Mouse (Mus musculus) MEL-GATA-1-ER (cell line): ENCODE results near the gene Ntm.

ENCODE experiments used
- DNase-seq: peaks from one replicate; pipeline ENCODE4 v3.0.0-alpha.2; 2012; ENCODE audit warnings: low read depth; ENCODE audit errors: extremely low read depth

Ntm gene

GRCm38 (mm10) chr9:29247812-29248211, 715.1 kb downstream of the Ntm start:
- DNase-seq: no peak

- no peak for DNase-seq
Observed at GRCm38 (mm10) chr9:29244006-29244405, 718.9 kb downstream of the Ntm start.

GRCm38 (mm10) chr9:29242497-29243422, 720.2 kb downstream of the Ntm start:
- no peak for DNase-seq

- DNase-seq: no peak
Observed at GRCm38 (mm10) chr9:29240797-29241196, 722.1 kb downstream of the Ntm start.

GRCm38 (mm10) chr9:29238973-29239372, 724.0 kb downstream of the Ntm start:
- DNase-seq: no peak

GRCm38 (mm10) chr9:29236752-29237151, 726.2 kb downstream of the Ntm start:
- DNase-seq: no peak

GRCm38 (mm10) chr9:29227747-29228146, 735.2 kb downstream of the Ntm start:
- DNase-seq: no peak

- no peak for DNase-seq
Observed at GRCm38 (mm10) chr9:29222915-29223545, 739.9 kb downstream of the Ntm start.

- DNase-seq: no peak
Observed at GRCm38 (mm10) chr9:29220941-29221615, 741.9 kb downstream of the Ntm start.

GRCm38 (mm10) chr9:29220493-29220892, 742.4 kb downstream of the Ntm start:
- no peak for DNase-seq

GRCm38 (mm10) chr9:29217951-29218350, 745.0 kb downstream of the Ntm start:
- no peak for DNase-seq

- no peak for DNase-seq
Observed at GRCm38 (mm10) chr9:29216528-29216927, 746.4 kb downstream of the Ntm start.

- DNase-seq: no peak
Observed at GRCm38 (mm10) chr9:29215796-29216195, 747.1 kb downstream of the Ntm start.

- DNase-seq: no peak
Observed at GRCm38 (mm10) chr9:29215241-29215640, 747.7 kb downstream of the Ntm start.

- no peak for DNase-seq
Observed at GRCm38 (mm10) chr9:29209243-29209642, 753.7 kb downstream of the Ntm start.

GRCm38 (mm10) chr9:29208142-29208541, 754.8 kb downstream of the Ntm start:
- DNase-seq: no peak

GRCm38 (mm10) chr9:29205680-29206079, 757.3 kb downstream of the Ntm start:
- DNase-seq: no peak

GRCm38 (mm10) chr9:29202196-29202595, 760.7 kb downstream of the Ntm start:
- no peak for DNase-seq

GRCm38 (mm10) chr9:29201163-29202053, 761.5 kb downstream of the Ntm start:
- DNase-seq: no peak

- no peak for DNase-seq
Observed at GRCm38 (mm10) chr9:29197046-29197445, 765.9 kb downstream of the Ntm start.

GRCm38 (mm10) chr9:29194265-29194664, 768.7 kb downstream of the Ntm start:
- DNase-seq: no peak
